ENCODE assay signal across 8 mouse cellular contexts in the genomic region with DNA sequence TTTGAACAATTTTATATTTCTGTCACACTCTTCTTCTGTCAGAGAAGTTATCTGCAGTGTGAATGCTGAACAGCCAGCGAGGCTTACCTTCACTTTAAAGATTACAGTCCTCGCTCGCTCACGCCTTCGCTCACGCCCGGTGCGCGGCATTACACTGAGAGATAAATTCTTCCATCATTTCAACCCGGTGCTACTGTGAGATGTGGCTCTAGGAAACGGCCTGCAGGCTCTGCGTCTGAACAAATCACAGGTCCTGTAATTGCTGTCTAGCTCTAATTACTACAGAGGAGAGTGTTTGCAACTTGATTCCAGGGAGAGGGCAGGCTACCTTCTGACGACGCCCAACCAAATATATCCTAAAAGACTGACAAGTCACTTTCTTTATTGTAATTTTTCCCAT.
DNase-seq lines count a peak whose midpoint lies in the region; ATAC-seq and TF ChIP-seq lines count a peak whose summit lies in the region.

No protein-coding gene starts in this region.

- peak overlapping the region; percentile 15 to 45; a peak in 1 of 4 replicates for H3K27ac ChIP-seq in heart, embryonic 14.5 days (replicated peaks in 1 of 2; ENCODE audit: control insufficient read depth in 1 of 2, insufficient read depth in 1 of 2, low read depth in 2 of 2, low read length in 2 of 2)
- no peak overlapping the region for H3K27ac ChIP-seq in midbrain, embryonic 13.5 days
- H3K27ac ChIP-seq in thymus, adult 2 months (ENCODE audit: control insufficient read depth, insufficient read depth, low read length): no peak overlapping the region

- no peak for TF ChIP-seq CTCF in brain, embryonic 14.5 days (IDR thresholded peaks at IDR 0.05; ENCODE audit: borderline replicate concordance, extremely low read depth, insufficient read depth, insufficient read length)
- TF ChIP-seq CTCF in thymus, adult 2 months (IDR thresholded peaks at IDR 0.05; ENCODE audit: borderline replicate concordance, control insufficient read depth, extremely low read depth, insufficient read depth, low read length, poor library complexity): no peak

- TF ChIP-seq POLR2A in brain, embryonic 14.5 days (IDR thresholded peaks at IDR 0.05; ENCODE audit: borderline replicate concordance, extremely low read depth, insufficient read depth, insufficient read length, poor library complexity, severe bottlenecking): no peak
- no peak for TF ChIP-seq POLR2A in thymus, adult 2 months (IDR thresholded peaks at IDR 0.05; ENCODE audit: control insufficient read depth, extremely low read depth, insufficient read depth, low read length, poor library complexity)

- no peak for DNase-seq in cerebellum, adult 8-10 months
- DNase-seq in brain, embryonic 14.5 days (ENCODE audit: low read depth): peak; percentile 71
- peak; percentile 33 to 55 for DNase-seq in kidney, postnatal 36 days
- DNase-seq in urinary bladder, adult 2 months (ENCODE audit: low spot score): no peak
- no peak for DNase-seq in thymus, adult 2 months

- 0 out of 2 replicates have a peak, but pooled peaks have one; percentile 17 for ATAC-seq in cerebellum, adult (ENCODE audit: insufficient number of reproducible peaks, low FRiP score, low TSS enrichment)
- ATAC-seq in heart, embryonic 14.5 days (ENCODE audit: insufficient number of reproducible peaks, insufficient read depth, low FRiP score, low read depth): no peak
- ATAC-seq in midbrain, embryonic 13.5 days: peak; percentile 57

- peak overlapping the region; percentile 22 for H3K9ac ChIP-seq in heart, embryonic 14.5 days (ENCODE audit: low read length)
- peak overlapping the region; percentile 53; the same call in 1 of the 2 replicates for H3K9ac ChIP-seq in midbrain, embryonic 13.5 days (replicated peaks)

- peak overlapping the region; percentile 47 to 56 for H3K4me3 ChIP-seq in heart, embryonic 14.5 days (ENCODE audit: control insufficient read depth in 1 of 2, insufficient read depth in 1 of 2, low read depth in 1 of 2, low read length in 2 of 2)
- H3K4me3 ChIP-seq in midbrain, embryonic 13.5 days (replicated peaks): peak overlapping the region; percentile 39
- no peak overlapping the region for H3K4me3 ChIP-seq in thymus, adult 2 months (ENCODE audit: control insufficient read depth, insufficient read depth, low read length)

- WGBS in heart, embryonic 14.5 days: 0% methylated on average over 14 of the region's 14 CpGs
- WGBS in midbrain, embryonic 13.5 days: under 1% methylated on average over 14 of the region's 14 CpGs
- WGBS in thymus, adult 2 months: 5% methylated on average over 14 of the region's 14 CpGs

- no peaks in the 10 kb centered on the region for H3K36me3 ChIP-seq in heart, embryonic 14.5 days (ENCODE audit: control insufficient read depth, insufficient read depth, low read length)
- no peaks in the 10 kb centered on the region for H3K36me3 ChIP-seq in midbrain, embryonic 13.5 days
- H3K36me3 ChIP-seq in thymus, adult 2 months (ENCODE audit: control insufficient read depth, insufficient read depth, low read length): no peaks in the 10 kb centered on the region

- H3K9me3 ChIP-seq in heart, embryonic 14.5 days (ENCODE audit: control insufficient read depth, low read length): no peaks in the 10 kb centered on the region
- no peaks in the 10 kb centered on the region for H3K9me3 ChIP-seq in midbrain, embryonic 13.5 days

- peaks cover 3 to 5% of the 10 kb centered on the region in 2 experiments; a peak in 2 of 4 replicates for H3K4me1 ChIP-seq in heart, embryonic 14.5 days (ENCODE audit: control insufficient read depth in 2 of 2, insufficient read depth in 2 of 2, low read length in 2 of 2)
- H3K4me1 ChIP-seq in midbrain, embryonic 13.5 days (replicated peaks): peaks cover 25% of the 10 kb centered on the region
- H3K4me1 ChIP-seq in thymus, adult 2 months (replicated peaks; ENCODE audit: control insufficient read depth, insufficient read depth, low read length): no peaks in the 10 kb centered on the region

- peak overlapping the region; percentile 81 for H3K4me2 ChIP-seq in heart, embryonic 14.5 days (ENCODE audit: low read length)
- peak overlapping the region; percentile 59 for H3K4me2 ChIP-seq in midbrain, embryonic 13.5 days (replicated peaks)

- H3K27me3 ChIP-seq in heart, embryonic 14.5 days (ENCODE audit: control insufficient read depth, insufficient read depth, low read length): no peaks in the 10 kb centered on the region
- H3K27me3 ChIP-seq in midbrain, embryonic 13.5 days: 0 out of 2 replicates have a peak, but pooled peaks cover 2% of the 10 kb centered on the region
- H3K27me3 ChIP-seq in thymus, adult 2 months (ENCODE audit: control insufficient read depth, insufficient read depth, low read length): no peaks in the 10 kb centered on the region

Comparison
In these comparisons a context has a peak if more than half of its experiments do, and no peak if none do; other contexts are left out.
1. DNase-seq: peak in brain, embryonic 14.5 days (single experiment) and kidney, postnatal 36 days (2 of 2); none in cerebellum, adult 8-10 months (single experiment), urinary bladder, adult 2 months (single experiment) and thymus, adult 2 months (single experiment).
2. H3K27ac ChIP-seq: peak in heart, embryonic 14.5 days (2 of 2); none in midbrain, embryonic 13.5 days (single experiment) and thymus, adult 2 months (single experiment).